Mouse (Mus musculus) bone marrow, adult 2 months (tissue): ENCODE results near the gene Trappc12.

Experiments
- CTCF ChIP-seq: fragments of 200-500 bp; IDR thresholded peaks from 2 replicates; pipeline ENCODE4 v1.5.1; 2011; ENCODE audit warnings: low read length, control low read depth; ENCODE audit not compliant: control insufficient read depth, insufficient read depth
- POLR2A ChIP-seq: fragments of 200-500 bp; IDR thresholded peaks from 2 replicates; pipeline ENCODE4 v1.6.1; 2011; ENCODE audit warnings: low read depth, mild to moderate bottlenecking, control low read depth, low read length, borderline replicate concordance; ENCODE audit not compliant: control insufficient read depth

DNA sequence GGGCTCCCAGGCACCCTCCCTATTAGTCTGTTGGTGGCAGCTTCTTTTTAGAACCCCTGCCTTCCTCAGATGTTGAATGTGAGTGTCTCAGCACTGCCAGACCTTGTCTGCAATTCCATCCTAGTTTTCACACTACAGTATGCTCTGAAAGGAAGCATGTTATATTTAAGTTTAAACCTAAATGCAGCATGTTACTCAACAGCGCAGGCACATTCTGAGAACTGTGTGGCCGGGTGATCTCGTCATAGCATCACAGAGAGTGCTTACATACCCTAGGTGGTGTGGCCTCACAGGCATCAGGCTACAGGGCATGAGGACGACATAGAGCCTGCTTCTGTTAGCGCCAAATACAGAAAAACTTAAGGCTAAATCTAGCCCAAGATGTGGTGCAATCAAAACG, 25.4 kb upstream of the Trappc12 start:
- no peak for TF ChIP-seq CTCF
- TF ChIP-seq POLR2A = no peak
